Mouse (Mus musculus) heart, adult 9 months (tissue): ENCODE measurements around the gene Wdr78.

Experiments
- DNase-seq, 2 experiments: peaks; one replicate each; pipeline ENCODE4 v3.0.0; 2022; ENCODE audit warnings: low spot score in 2 of 2

Wdr78 gene

GRCm38 (mm10) chr4:103114184-103115111 lies at the start of gene Wdr78, which contains the start of gene Mier1:
Wdr78 (minus strand) TSS chr4:103114555.
Mier1 (plus strand) TSS chr4:103114390.
- peak; percentile 96 to 97 for DNase-seq

DNA sequence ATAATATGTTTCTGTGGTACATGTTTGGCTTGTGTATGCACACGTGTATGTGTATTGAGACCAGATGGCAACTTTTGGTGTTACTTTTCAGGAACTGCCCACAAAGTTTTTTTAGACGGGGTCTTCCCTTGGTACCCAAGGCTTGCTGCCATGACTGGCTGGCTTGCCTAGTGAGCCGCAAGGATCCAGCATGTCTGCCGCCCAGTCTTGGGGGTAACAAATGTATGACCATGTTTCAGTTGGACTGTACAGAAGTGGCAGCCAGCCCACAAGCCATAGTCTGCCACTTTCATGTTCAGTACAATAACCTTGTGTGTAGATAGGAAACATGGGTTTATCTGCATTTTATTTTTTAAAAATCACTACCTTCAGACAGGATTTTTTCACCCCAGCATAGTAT lies 44.4 kb upstream of the Wdr78 start:
- DNase-seq, result no peak

DNA sequence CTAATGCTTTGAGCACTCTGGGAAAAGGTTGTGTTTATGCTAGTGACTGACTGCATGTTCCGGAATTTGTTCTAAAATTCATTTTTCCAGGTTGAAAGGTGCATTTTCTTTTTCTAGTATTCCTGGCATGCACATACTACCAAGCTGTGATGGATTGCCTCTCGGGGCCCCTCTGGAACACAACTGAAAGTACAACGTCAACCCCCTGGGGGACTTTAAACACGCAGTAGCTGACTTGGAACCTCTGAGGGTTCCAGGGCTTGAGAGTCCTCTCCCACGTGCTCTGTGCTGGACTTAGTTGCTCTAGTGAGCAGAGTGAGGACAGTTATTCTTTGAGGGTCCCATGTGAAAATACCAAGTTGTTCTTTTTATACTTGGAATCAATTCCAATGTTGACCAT lies 37.6 kb upstream of the Wdr78 start:
- DNase-seq, result no peak

GRCm38 (mm10) chr4:103146339-103146738 lies 32.0 kb upstream of the Wdr78 start:
- DNase-seq, result peak; percentile 15 to 62

DNA sequence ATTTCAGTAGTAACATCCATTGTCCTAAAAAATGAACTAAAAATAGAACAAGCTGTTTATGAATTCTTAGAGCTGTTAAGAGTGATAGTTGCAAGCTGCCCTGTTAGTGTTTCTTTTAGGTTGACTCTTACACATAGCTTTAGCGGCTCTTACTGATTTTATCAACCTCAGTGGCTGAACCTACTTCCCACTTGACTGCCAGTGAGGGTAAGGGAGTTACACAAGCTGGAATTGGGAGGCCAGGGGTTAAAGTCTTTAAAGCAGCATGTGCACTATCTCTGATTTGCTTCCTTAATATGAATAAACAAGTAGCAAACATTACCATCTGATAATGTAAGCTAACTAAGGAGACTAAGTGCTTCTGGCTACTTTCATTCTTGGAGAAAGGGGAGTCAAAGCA lies 22.6 kb upstream of the Wdr78 start:
- DNase-seq, result no peak

GRCm38 (mm10) chr4:103126533-103126932 lies 12.2 kb upstream of the Wdr78 start:
- DNase-seq, result no peak

GRCm38 (mm10) chr4:103123606-103124005 lies 9.3 kb upstream of the Wdr78 start:
- DNase-seq, result no peak

DNA sequence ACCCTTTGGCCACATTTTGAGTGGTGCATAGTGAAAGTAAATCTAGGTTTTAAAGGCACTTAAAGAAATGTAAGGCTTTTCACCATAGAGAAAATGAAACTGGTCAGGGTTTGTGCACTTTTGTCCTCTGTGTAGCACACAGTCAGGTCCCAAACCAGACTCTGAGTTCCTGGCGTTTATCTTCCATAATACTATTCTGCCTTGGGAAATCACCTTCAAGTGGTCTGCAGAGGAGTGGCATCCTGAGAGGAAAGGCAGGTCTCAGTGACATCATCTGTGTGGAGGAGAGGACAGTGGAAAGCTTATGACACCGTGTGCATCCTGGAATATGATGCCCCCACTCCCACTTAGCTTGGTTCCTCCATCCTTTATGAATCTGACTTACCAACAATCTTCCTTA lies 8.7 kb upstream of the Wdr78 start:
- DNase-seq, result no peak

- DNase-seq, result no peak
Measured at GRCm38 (mm10) chr4:103120874-103121389, 6.6 kb upstream of the Wdr78 start.

DNA sequence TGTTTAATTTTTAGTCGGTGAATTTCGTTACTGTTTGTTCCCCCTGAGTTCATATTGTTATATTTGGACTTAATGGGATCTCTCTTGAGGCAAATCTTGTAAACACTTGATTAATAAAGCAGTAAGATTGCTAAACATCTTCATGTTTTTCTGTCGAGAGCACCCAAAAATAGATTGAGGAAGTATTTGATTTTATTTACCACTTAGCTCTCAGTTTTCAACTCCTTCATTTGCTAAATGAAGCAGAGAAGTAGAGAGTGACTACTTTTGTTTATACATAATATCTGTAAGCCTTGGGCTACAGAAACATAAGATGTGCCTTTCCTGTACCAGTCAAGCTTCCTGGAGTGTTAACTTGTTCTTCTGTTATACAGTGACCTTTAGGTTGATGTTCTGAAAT lies 6.0 kb upstream of the Wdr78 start:
- no peak for DNase-seq

GRCm38 (mm10) chr4:103120028-103120384 lies 5.7 kb upstream of the Wdr78 start:
- no peak for DNase-seq

DNA sequence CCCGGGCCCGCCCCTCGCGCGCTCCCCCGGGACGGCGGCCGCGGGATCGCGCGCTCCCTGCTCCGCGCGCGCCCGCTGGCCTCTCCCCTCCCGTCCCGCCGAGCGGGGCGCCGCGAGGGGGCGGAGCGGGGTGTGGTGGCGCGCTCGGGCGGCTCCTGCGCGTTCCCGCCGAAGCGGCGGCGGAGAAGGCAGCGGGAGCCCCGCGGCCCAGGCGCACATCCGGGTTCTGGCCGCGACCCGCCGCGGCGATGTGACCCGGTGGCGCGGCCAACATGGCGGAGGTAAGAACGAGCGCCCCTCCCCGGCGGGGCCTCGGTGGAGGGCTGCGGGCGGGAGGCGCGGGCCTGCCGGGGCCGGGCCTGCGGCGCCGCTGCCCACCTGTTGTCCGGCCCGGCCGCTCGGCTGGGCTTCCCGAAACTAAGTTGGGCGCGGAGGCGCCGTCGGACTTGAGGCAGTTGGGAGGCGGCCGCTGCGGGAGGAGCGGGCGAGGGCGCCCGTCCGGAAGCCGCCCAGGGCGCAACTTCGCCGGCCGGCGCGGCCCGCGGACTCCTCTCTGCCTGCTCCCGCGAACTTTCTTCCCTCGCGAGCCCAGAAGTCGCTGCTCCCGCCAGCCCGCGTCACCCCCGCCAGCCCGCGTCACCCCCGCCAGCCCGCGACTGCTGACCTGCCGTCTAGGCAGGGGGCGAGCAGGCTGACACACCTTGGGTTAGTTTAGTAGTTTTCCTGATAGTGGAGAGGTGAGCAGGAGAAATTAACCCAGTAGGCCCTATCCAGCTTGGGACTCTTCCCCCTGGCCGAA lies 5.1 kb upstream of the Wdr78 start:
- DNase-seq, result peak; percentile 87 to 92

DNA sequence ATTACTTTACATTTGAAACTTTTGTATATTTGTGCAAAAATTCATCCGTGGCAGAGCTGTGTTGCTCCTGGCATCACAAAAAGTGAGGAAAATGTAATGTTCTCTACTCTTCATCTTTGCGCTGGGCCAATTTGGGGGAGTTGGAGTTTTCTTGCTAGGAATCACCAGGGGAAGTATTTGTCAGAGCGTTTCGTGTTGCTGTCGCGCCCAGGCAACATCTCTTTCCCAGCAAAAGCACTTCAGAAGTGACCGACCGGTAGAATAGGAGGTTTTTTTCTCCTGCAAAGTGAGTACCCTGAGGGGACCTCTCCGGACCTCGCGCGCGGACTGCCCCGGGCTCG lies 4.5 kb upstream of the Wdr78 start:
- DNase-seq, result no peak

DNA sequence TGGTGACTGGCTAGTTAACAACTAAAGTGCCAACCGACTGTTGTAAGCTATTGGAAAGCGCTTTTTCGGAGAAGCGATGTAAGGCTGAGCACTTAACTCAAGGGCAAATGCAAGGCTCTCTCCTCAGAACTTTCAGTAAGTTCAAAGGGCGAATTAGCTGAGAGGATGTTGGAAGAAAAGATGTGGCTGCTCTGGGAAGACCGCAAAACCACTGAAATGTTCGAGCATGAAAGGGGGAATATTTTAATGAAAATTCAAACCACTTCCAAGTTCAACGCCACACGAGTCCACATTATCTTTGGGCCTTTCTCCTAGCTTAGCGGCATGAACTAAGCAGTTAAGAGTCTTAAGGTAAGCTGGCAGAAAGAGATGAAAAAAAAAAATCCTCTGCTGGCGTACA lies 953 bp downstream of the Wdr78 start:
- DNase-seq, result no peak

DNA sequence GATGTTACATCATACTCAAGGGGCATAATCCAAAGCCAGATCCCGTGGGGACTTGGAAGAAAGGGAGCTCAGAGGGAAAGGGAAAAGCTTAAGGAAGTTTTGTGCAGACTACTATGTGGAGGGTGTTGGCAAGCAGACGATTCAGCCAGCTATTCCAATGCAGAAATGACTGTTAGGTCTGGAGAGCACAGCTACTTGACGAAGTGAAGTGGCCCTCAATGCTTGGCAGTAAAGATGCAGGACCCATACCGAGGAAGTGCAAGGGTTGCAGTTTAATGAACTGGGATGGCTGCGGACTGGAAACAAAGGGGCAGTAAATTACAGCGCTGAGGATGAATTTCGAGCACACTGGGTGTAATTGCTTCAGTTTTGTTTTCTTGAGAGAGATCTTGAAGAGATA lies 1.7 kb downstream of the Wdr78 start:
- DNase-seq, result no peak

DNA sequence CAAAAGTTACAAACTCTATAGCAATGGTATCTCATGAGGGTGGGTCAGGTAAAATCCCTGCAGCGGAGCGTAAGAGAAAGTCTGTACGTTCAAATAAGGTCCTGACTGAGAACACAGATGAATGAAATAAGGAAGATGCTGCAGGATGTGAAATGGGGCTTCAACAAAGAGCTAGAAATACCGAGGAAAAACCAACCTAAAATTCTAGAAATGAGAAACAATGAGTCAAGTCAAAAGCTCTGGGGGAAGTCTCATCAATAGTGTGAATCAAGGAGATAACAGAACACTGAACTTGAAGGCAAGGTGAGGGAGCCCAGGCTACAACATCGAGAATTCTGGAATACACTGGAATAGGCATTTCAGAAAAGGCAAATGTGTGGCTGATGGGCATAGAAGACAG lies 15.8 kb downstream of the Wdr78 start:
- no peak for DNase-seq

- no peak for DNase-seq
Measured at GRCm38 (mm10) chr4:103095921-103096320, 18.4 kb downstream of the Wdr78 start.

DNA sequence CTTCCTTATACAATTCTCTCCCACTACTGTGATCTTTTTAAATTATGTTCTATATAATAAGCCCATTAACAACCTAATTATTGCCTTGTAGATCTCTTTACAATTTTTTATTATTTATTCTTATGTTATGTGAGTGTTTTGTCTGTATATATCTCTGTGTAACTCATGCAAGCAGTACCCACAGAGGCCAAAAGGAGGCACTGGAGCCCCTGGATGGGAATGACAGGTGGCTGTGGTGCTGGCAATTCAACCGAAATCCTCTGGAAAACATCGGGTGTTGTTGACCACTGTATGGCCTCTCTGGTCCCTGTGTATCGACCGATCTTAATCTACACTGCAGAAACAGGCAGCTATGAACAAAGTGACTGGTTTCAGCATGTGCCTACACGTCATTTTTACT lies 29.1 kb downstream of the Wdr78 start:
- no peak for DNase-seq

DNA sequence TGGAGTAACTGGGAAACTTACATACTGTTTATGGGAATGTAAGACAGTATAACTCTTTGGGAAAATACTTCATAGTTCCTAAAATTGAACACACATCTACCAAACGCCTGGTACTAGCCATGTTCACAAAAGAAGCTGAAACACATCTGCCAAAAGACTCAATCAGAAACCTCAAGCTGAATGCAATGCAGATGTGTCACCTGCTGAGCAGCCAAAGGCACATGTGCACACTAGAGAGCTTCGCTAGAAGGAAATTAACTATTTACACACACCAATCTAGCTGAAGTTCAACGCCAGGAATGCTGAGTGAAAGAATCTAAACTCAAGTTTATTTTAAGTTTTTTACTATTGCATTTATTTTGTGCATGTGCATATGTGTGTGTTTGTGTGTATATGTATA lies 43.7 kb downstream of the Wdr78 start:
- DNase-seq, result no peak

DNA sequence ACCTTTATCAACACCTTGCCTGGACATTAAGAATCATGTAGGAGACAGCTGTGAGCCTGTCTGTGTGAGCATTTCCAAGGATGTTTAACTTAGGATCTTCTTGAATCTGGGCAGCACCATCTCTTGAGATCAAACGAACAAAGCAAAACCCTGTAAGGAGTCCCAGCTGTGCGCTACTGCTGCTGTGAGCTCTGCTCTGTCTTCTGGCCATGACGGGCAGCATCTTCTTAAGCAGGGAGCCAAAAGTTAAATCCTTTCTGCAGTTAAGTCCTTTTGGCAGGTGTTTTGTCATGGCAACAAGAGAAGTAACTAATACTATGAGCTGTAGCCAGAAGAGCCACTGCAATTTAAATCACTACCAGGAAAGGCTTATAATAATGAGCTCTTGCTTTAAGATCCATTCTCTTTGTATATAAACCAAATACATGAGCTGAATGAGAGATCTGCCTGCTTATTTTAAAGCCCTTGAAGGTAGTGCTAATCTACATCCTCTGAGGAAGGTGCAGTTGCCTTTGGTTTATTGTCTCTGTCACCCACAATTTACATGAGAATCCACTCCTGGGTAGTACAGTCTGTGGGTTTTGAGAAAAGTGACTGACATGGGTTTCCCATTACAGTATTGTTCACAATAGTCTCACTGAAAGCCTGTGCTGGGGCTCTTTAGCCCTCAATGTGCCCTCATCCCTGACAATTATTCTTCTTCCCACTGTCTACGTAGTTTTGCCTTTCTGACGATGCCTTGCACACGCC lies 46.3 kb downstream of the Wdr78 start:
- no peak for DNase-seq

DNA sequence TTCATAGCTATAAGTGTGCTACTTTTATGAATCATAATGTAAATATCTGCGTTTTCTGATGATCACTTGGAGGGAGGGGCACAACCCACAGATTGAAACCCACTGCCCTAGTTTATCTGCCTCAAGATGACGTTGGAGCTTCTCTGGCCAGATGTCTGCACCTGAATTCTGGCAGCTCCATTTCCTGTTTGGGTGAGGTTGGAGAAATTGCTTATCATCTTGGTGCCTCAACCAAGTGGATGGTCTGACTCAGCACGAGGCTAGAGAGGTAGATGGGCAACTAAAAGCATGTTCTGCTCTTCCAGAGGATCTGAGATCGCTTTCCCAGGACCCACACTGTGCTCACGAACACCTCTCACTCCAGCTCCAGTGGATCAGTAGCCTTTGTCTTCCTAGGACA lies 49.4 kb downstream of the Wdr78 start:
- no peak for DNase-seq

DNA sequence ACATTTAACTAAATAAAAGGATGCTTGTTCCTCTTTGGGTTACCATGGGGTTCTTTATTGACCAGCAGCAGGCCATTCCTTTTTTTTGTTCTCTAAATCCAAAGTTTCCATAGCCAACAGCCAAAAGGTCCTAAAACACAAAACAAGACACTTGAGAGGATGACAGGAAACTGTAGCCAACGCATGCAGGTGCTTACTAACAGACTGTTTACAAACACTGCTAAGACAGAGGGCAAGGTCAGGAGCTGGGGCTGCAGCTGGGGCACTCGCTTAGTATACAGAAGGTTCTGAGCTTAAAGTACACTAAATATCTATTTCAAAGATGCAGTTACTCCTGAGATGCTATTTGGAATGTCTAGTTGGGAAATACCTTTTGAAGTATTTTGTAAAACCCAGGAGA lies 49.9 kb downstream of the Wdr78 start:
- no peak for DNase-seq
